Mouse (Mus musculus): Measurements from ENCODE around the gene 2900026A02Rik.

DNA sequence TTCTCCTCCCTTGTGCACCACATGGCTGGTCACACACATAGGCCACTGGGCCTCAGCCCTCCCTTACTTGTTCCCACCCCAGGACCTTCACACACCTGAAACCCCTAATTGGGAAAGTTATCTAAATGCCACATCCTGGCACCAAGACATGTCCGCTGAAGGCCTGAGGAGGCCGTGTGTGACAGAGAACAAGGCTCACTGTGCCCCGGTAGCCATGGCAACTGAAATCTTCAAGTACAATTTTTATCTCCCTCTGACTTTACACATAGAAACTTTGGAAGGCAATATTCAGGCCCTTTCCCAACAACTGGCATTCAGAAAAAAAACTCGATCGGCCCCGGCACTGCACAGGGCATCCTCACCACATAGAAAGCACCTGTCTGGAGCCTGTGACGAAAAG, 72.0 kb downstream of the 2900026A02Rik start:
- no peak for TF ChIP-seq EP300 (IDR thresholded peaks at IDR 0.05; ENCODE audit: low read depth)
- TF ChIP-seq CTCF (IDR thresholded peaks at IDR 0.05; ENCODE audit: low read depth) = no peak
